Mouse (Mus musculus): ENCODE data around the gene Gdpd5. TPM values are rescaled to one million over a fixed set of nuclear protein-coding genes. Genes with fewer than 3 reads are reported as not detected.
A peak's percentile ranks its signal among the peaks of the same experiment; 100 is the strongest.
"Not testable (repeated sequence)": the region's sequence is repeated elsewhere in the genome, so short reads cannot be mapped to it uniquely, and the experiment has no call there.

The Gdpd5 gene
- polyA plus RNA-seq, 1 experiment, result 15.8 TPM

DNA sequence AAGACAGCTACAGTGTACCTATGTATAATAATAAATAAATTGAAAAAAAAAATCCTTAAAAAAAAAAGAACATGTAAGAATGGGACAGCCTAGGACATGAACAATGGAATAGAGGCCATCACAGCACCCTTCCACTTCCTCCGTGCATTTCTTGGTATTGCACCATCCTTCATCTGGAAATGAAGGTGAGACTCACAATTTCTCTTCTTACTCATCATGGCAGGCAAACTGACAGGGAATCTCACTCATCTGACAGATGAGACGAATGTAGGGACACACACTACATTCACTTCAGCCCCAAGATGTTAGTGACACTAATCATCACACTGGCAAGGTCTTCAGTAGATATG, 94.3 kb downstream of the Gdpd5 start:
- no peak for DNase-seq (ENCODE audit: low spot score)

- no peak for DNase-seq (ENCODE audit: low spot score)
Measured at GRCm38 (mm10) chr7:99476558-99477114, 95.4 kb downstream of the Gdpd5 start.

- DNase-seq (ENCODE audit: low spot score), result no peak
Measured at GRCm38 (mm10) chr7:99477235-99477634, 96.0 kb downstream of the Gdpd5 start.

GRCm38 (mm10) chr7:99482637-99483036, 101.4 kb downstream of the Gdpd5 start:
- no peak for DNase-seq (ENCODE audit: low spot score)

GRCm38 (mm10) chr7:99483271-99483923, 102.2 kb downstream of the Gdpd5 start, which contains the start of gene Rps3:
Rps3 (minus strand) TSS chr7:99483738.
- DNase-seq (ENCODE audit: low spot score), result peak; percentile 95

GRCm38 (mm10) chr7:99483924-99484319, 102.7 kb downstream of the Gdpd5 start:
- DNase-seq (ENCODE audit: low spot score), result no peak

DNA sequence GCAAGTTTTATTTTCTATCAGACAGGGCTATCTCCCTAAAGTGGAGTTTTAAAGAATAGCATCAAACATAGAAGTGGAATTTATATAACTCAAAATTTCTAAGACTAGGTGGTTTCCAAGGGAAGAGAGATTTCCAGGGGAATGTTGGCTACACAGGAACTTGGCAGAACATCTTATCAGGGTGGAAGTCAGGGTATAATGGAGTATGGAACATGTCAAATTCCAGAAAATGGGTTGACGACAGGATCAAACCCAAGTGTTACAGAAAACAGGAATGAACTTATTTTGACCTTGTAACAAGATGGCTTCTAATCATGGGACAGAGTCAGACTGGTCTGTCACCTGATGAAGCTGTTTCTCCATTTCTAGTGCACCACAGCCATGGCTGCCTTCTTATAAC, 103.5 kb downstream of the Gdpd5 start:
- DNase-seq (ENCODE audit: low spot score), result no peak

DNA sequence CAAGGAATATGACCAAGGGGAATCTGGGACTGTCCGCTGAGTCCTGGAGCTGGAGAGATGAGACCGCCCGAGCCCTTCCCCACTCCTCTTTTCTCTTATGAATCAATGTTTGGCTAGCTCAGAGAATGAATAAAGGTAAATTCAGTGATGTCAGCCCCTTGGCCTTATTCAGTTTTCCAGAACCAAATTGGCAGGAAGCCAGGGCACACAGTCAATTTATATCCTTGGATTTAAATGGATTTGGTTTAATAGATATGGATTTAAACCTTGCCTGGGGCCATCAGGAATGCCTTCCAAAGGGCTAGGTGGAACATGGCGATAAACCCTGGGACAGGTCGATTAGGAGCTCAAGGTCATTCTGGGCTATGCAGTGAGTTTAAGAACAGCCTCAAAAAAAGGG, 108.5 kb downstream of the Gdpd5 start:
- no peak for DNase-seq (ENCODE audit: low spot score)

GRCm38 (mm10) chr7:99499128-99499527, 117.9 kb downstream of the Gdpd5 start:
- DNase-seq (ENCODE audit: low spot score), result no peak

DNA sequence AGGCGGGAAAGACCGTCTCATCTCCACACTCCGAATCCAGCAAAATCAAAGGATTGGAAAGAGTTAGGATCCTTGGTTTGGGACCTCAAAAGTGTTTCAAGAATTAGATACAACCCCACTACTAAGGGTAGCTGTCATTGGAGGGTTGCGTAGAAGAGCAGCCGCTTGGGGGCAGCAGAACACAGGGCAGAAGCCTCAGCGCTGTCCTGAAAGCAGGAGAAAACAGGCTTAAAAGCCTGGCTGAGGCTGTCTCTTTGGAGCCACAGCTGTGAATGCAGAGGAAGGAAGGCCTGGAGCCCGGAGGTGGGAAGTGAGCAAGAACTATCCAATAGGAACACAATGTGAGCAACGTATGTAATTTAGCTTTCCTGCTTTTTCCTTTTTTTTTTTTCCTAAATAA, 119.0 kb downstream of the Gdpd5 start:
- DNase-seq (ENCODE audit: low spot score), result peak; percentile 61

DNA sequence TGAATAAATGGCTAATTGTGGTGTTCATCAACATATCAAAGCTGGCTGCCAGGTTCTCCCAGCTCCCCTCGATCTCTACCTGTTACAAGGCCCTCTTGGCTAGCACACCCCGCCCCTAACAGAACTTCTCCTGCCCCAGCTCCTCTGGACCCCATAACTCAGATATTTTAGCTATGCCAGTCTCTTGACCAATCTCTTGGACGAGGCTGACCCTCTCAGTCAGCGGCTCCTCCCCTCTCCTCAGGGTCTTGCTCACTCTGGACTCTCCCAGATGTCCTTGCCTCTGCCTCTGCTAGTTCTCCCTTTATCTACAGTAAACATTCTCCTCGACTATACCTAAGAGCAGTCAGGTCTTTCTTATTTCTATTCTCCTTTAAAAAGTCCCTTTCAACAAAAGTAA, 119.4 kb downstream of the Gdpd5 start:
- DNase-seq (ENCODE audit: low spot score), result no peak

GRCm38 (mm10) chr7:99501148-99501547, 119.9 kb downstream of the Gdpd5 start:
- no peak for DNase-seq (ENCODE audit: low spot score)

- DNase-seq (ENCODE audit: low spot score), result no peak
Measured at GRCm38 (mm10) chr7:99504556-99504955, 123.3 kb downstream of the Gdpd5 start.

GRCm38 (mm10) chr7:99508187-99508586, 127.0 kb downstream of the Gdpd5 start:
- not testable (repeated sequence) for DNase-seq (ENCODE audit: low spot score)

- no peak for DNase-seq (ENCODE audit: low spot score)
Measured at GRCm38 (mm10) chr7:99510087-99510501, 128.9 kb downstream of the Gdpd5 start.

Other genes with a start within 250 kb of the Gdpd5 start
- 19.4 and 21.5 TPM in 2 replicates for gene Uvrag, start 240.3 kb upstream of the Gdpd5 start, polyA plus RNA-seq (2012; rRNA removed)
- gene Dgat2, start 198.7 kb upstream of the Gdpd5 start, polyA plus RNA-seq (2012; rRNA removed), result 82.3 and 95.8 TPM in 2 replicates
- 1.0 and 1.3 TPM in 2 replicates for gene Mogat2, start 142.8 kb upstream of the Gdpd5 start, polyA plus RNA-seq (2012; rRNA removed)
- gene Map6, start 114.0 kb upstream of the Gdpd5 start, polyA plus RNA-seq (2012; rRNA removed), result 13.1 and 16.0 TPM in 2 replicates
- 473 and 550 TPM in 2 replicates for gene Serpinh1, start 28.2 kb upstream of the Gdpd5 start, polyA plus RNA-seq (2012; rRNA removed)
- 0.81 and 1.5 TPM in 2 replicates for gene Klhl35, start 84.6 kb downstream of the Gdpd5 start, polyA plus RNA-seq (2012; rRNA removed)
- gene Rps3, start 102.3 kb downstream of the Gdpd5 start, polyA plus RNA-seq (2012; rRNA removed), result 1,354 and 1,732 TPM in 2 replicates
- 45.4 and 60.4 TPM in 2 replicates for gene Arrb1, start 154.1 kb downstream of the Gdpd5 start, polyA plus RNA-seq (2012; rRNA removed)
- 2.6 and 3.5 TPM in 2 replicates for gene Tpbgl, start 245.7 kb downstream of the Gdpd5 start, polyA plus RNA-seq (2012; rRNA removed)